Mouse (Mus musculus) MEL (cell line): Measurements from ENCODE around the gene Hsd3b7.

Experiments
- CHD2 ChIP-seq: IDR thresholded peaks from 2 replicates; pipeline ENCODE4 v1.6.1; 2011; ENCODE audit warnings: low read length, improper control_type of control experiment
- CTCF ChIP-seq, 3 experiments: IDR thresholded peaks in 2 of 3; conservative IDR thresholded peaks in 1 of 3; 2 replicates each; pipeline ENCODE4 v1.5.1; 2011 to 2012; ENCODE audit warnings: low read length in 3 of 3, low read depth in 2 of 3, mild to moderate bottlenecking in 2 of 3, improper control_type of control experiment in 1 of 3, inconsistent platforms in 1 of 3, mixed read lengths in 1 of 3, moderate library complexity in 1 of 3; ENCODE audit not compliant: control insufficient read depth in 1 of 3, insufficient read depth in 1 of 3, poor library complexity in 1 of 3, severe bottlenecking in 1 of 3
- EP300 ChIP-seq, 2 experiments: IDR thresholded peaks; 2 replicates each; pipeline ENCODE4 v1.6.1; 2011; ENCODE audit warnings: improper control_type of control experiment in 2 of 2, low read length in 2 of 2, low read depth in 1 of 2, mild to moderate bottlenecking in 1 of 2
- GABPA ChIP-seq: IDR thresholded peaks from 2 replicates; pipeline ENCODE4 v1.6.1; 2012; ENCODE audit warnings: low read depth, mild to moderate bottlenecking, inconsistent platforms, low read length, improper control_type of control experiment, moderate library complexity
- MAX ChIP-seq: IDR thresholded peaks from 2 replicates; pipeline ENCODE4 v1.6.1; 2011; ENCODE audit warnings: low read length, improper control_type of control experiment
- MAZ ChIP-seq: IDR thresholded peaks from 2 replicates; pipeline ENCODE4 v1.6.1; 2012; ENCODE audit warnings: low read depth, mild to moderate bottlenecking, inconsistent platforms, low read length, improper control_type of control experiment
- POLR2A ChIP-seq, 2 experiments: IDR thresholded peaks; 2 replicates each; pipeline ENCODE4 v1.6.1; 2011 to 2012; ENCODE audit warnings: low read length in 2 of 2, mild to moderate bottlenecking in 2 of 2, control low read depth in 1 of 2, improper control_type of control experiment in 1 of 2, low read depth in 1 of 2, moderate library complexity in 1 of 2; ENCODE audit not compliant: control insufficient read depth in 1 of 2, insufficient read depth in 1 of 2, poor library complexity in 1 of 2
- POLR2AphosphoS2 ChIP-seq: IDR thresholded peaks from 2 replicates; pipeline ENCODE4 v1.6.1; 2011; ENCODE audit warnings: low read length, improper control_type of control experiment
- TAL1 ChIP-seq: IDR thresholded peaks from 2 replicates; pipeline ENCODE4 v1.6.1; 2012; ENCODE audit warnings: mild to moderate bottlenecking, inconsistent platforms, low read length, moderate library complexity, mixed read lengths
- USF1 ChIP-seq: IDR thresholded peaks from 2 replicates; pipeline ENCODE4 v1.6.1; 2014; ENCODE audit warnings: low read depth, mild to moderate bottlenecking, inconsistent platforms, low read length, improper control_type of control experiment, moderate library complexity
- USF2 ChIP-seq, 2 experiments: IDR thresholded peaks; 2 replicates each; pipeline ENCODE4 v1.6.1; 2011 to 2012; ENCODE audit warnings: improper control_type of control experiment in 2 of 2, low read length in 2 of 2, borderline replicate concordance in 1 of 2, inconsistent platforms in 1 of 2, low read depth in 1 of 2, mild to moderate bottlenecking in 1 of 2; ENCODE audit not compliant: insufficient read depth in 1 of 2
- ZNF384 ChIP-seq: IDR thresholded peaks from 2 replicates; pipeline ENCODE4 v1.6.1; 2012; ENCODE audit warnings: low read depth, mild to moderate bottlenecking, inconsistent platforms, low read length, improper control_type of control experiment

GRCm38 (mm10) chr7:127823236-127824171, 23.1 kb downstream of the Hsd3b7 start:
- TF ChIP-seq CTCF (IDR thresholded peaks at IDR 0.05 in 2 of 3, conservative IDR thresholded peaks at IDR 0.05 in 1 of 3; ENCODE audit: control insufficient read depth in 1 of 3, insufficient read depth in 1 of 3, low read depth in 2 of 3, low read length in 3 of 3, poor library complexity in 1 of 3, severe bottlenecking in 1 of 3) (no peak; a peak in 1 of 6 replicates), USF1 (no peak), EP300 (IDR thresholded peaks at IDR 0.05; ENCODE audit: low read depth in 1 of 2, low read length in 2 of 2) (no peak), CHD2 (no peak), POLR2A (IDR thresholded peaks at IDR 0.05; ENCODE audit: control insufficient read depth in 1 of 2, insufficient read depth in 1 of 2, low read depth in 1 of 2, low read length in 2 of 2, poor library complexity in 1 of 2) (no peak), GABPA (no peak), USF2 (IDR thresholded peaks at IDR 0.05; ENCODE audit: borderline replicate concordance in 1 of 2, insufficient read depth in 1 of 2, low read depth in 1 of 2, low read length in 2 of 2) (no peak), MAX (no peak), POLR2AphosphoS2 (no peak), ZNF384 (no peak), TAL1 (no peak), MAZ (no peak)
